Mouse (Mus musculus) liver, embryonic 13.5 days (tissue): ENCODE results near the gene Slc22a4. TPM values are rescaled to one million over a fixed set of nuclear protein-coding genes. Genes with fewer than 3 reads are reported as not detected.

Experiments
- ATAC-seq: fragments of 200-750 bp; cut with Nextera tagmentation; 2 replicates; pipeline ENCODE4 v1.8.0; 2017; ENCODE audit warnings: low read depth, mild to moderate bottlenecking, moderate number of reproducible peaks, moderate library complexity
- DNase-seq: peaks from one replicate; pipeline ENCODE4 v3.0.0; 2022
- H3K27ac ChIP-seq: fragments of 300-500 bp; sonication (generic); 2 replicates; pipeline ENCODE4 v1.5.1; 2015; ENCODE audit warnings: moderate library complexity, mild to moderate bottlenecking, inconsistent platforms
- H3K27me3 ChIP-seq: fragments of 300-500 bp; sonication (generic); 2 replicates; pipeline ENCODE4 v1.6.1; 2015; ENCODE audit warnings: mild to moderate bottlenecking, inconsistent platforms
- H3K36me3 ChIP-seq: fragments of 300-500 bp; sonication (generic); 2 replicates; pipeline ENCODE4 v1.6.1; 2015; ENCODE audit warnings: mild to moderate bottlenecking, inconsistent platforms
- H3K4me1 ChIP-seq: fragments of 300-500 bp; sonication (generic); replicated peaks from 2 replicates; pipeline ENCODE4 v1.6.1; 2015; ENCODE audit warnings: inconsistent platforms
- H3K4me2 ChIP-seq: fragments of 300-500 bp; sonication (generic); 2 replicates; pipeline ENCODE4 v1.6.1; 2015; ENCODE audit warnings: inconsistent platforms, mild to moderate bottlenecking, moderate library complexity
- H3K4me3 ChIP-seq: fragments of 300-500 bp; sonication (generic); replicated peaks from 2 replicates; pipeline ENCODE4 v1.5.1; 2015; ENCODE audit warnings: mild to moderate bottlenecking, inconsistent platforms
- H3K9ac ChIP-seq: fragments of 300-500 bp; sonication (generic); 2 replicates; pipeline ENCODE4 v1.6.1; 2015; ENCODE audit warnings: mild to moderate bottlenecking, inconsistent platforms
- H3K9me3 ChIP-seq: fragments of 300-500 bp; sonication (generic); replicated peaks from 2 replicates; pipeline ENCODE4 v1.6.1; 2016; ENCODE audit warnings: inconsistent platforms
- WGBS: fragments of 180-500 bp; shearing (Covaris S2); methylation state at CpG from one replicate; pipeline ENCODE4 v1.1.7; 2015; ENCODE audit not compliant: insufficient replicate concordance; 5-methylcytosine and 5-hydroxymethylcytosine counted together
- polyA plus RNA-seq: library from polyadenylated mRNA; unstranded; fragments of >200 nt; fragmentation: Nextera tagmentation; extraction: Ambion mirVana; gene quantifications from 2 replicates; pipeline ENCODE4 v1.2.1, GENCODE M21; 2015

The Slc22a4 gene
- polyA plus RNA-seq, 1 experiment from 2014 or later, result 33.7 TPM

- Histone ChIP-seq H3K27ac (no peak overlapping the region), H3K4me3 (no peak overlapping the region), H3K9me3 (no peaks in the 10 kb centered on the region), H3K9ac (no peak overlapping the region), H3K36me3 (no peaks in the 10 kb centered on the region), H3K4me1 (peaks cover 11% of the 10 kb centered on the region), H3K4me2 (no peak overlapping the region), H3K27me3 (peaks cover 55% of the 10 kb centered on the region)
- DNase-seq (no peak), ATAC-seq (no peak)
- 55% methylated on average over 12 of the region's 12 CpGs for WGBS
Observed at GRCm38 (mm10) chr11:54065106-54065914, 37.4 kb upstream of the Slc22a4 start.

GRCm38 (mm10) chr11:54064412-54064978 lies 36.6 kb upstream of the Slc22a4 start:
- DNase-seq (no peak), ATAC-seq (no peak)
- Histone ChIP-seq H3K36me3 (no peaks in the 10 kb centered on the region), H3K27me3 (peaks cover 47% of the 10 kb centered on the region), H3K4me3 (no peak overlapping the region), H3K9ac (no peak overlapping the region), H3K27ac (no peak overlapping the region), H3K9me3 (no peaks in the 10 kb centered on the region), H3K4me1 (peaks cover 11% of the 10 kb centered on the region), H3K4me2 (no peak overlapping the region)
- 29% methylated on average over 3 of the region's 3 CpGs for WGBS

- Histone ChIP-seq H3K4me1 (peaks cover 8% of the 10 kb centered on the region; the same call in 1 of the 2 replicates), H3K36me3 (no peaks in the 10 kb centered on the region), H3K9me3 (no peaks in the 10 kb centered on the region), H3K9ac (no peak overlapping the region), H3K27me3 (peaks cover 36% of the 10 kb centered on the region), H3K4me2 (no peak overlapping the region), H3K4me3 (no peak overlapping the region), H3K27ac (no peak overlapping the region)
- ATAC-seq (no peak), DNase-seq (no peak)
- 80% methylated on average over 10 of the region's 10 CpGs for WGBS
Observed at GRCm38 (mm10) chr11:54063472-54063775, 35.5 kb upstream of the Slc22a4 start.

GRCm38 (mm10) chr11:54062753-54063471 lies 35.0 kb upstream of the Slc22a4 start:
- no peak overlapping the region for H3K9ac ChIP-seq
- H3K4me2 ChIP-seq, result no peak overlapping the region
- no peaks in the 10 kb centered on the region for H3K9me3 ChIP-seq
- WGBS, result 67% methylated on average over 9 of the region's 9 CpGs
- H3K27ac ChIP-seq, result no peak overlapping the region
- H3K36me3 ChIP-seq, result no peaks in the 10 kb centered on the region
- H3K27me3 ChIP-seq, result peaks cover 31% of the 10 kb centered on the region
- peaks cover 6% of the 10 kb centered on the region; the same call in 1 of the 2 replicates for H3K4me1 ChIP-seq
- DNase-seq, result no peak
- no peak for ATAC-seq
- H3K4me3 ChIP-seq, result no peak overlapping the region

- 70% methylated on average over 12 of the region's 12 CpGs for WGBS
- ATAC-seq (no peak), DNase-seq (no peak)
- H3K9ac ChIP-seq, result no peak overlapping the region
- no peaks in the 10 kb centered on the region for H3K36me3 ChIP-seq
- H3K9me3 ChIP-seq, result no peaks in the 10 kb centered on the region
- H3K4me1 ChIP-seq, result peaks cover 5% of the 10 kb centered on the region; the same call in 1 of the 2 replicates
- peaks cover 24% of the 10 kb centered on the region for H3K27me3 ChIP-seq
- H3K4me3 ChIP-seq, result no peak overlapping the region
- no peak overlapping the region for H3K4me2 ChIP-seq
- H3K27ac ChIP-seq, result no peak overlapping the region
Observed at GRCm38 (mm10) chr11:54062086-54062752, 34.3 kb upstream of the Slc22a4 start.

- 55% methylated on average over 9 of the region's 9 CpGs for WGBS
- Histone ChIP-seq H3K9ac (no peak overlapping the region), H3K9me3 (no peaks in the 10 kb centered on the region), H3K4me1 (peaks cover 12% of the 10 kb centered on the region; the same call in 1 of the 2 replicates), H3K27ac (no peak overlapping the region), H3K4me3 (no peak overlapping the region), H3K36me3 (no peaks in the 10 kb centered on the region), H3K4me2 (no peak overlapping the region), H3K27me3 (peaks cover 5% of the 10 kb centered on the region)
- ATAC-seq (no peak), DNase-seq (no peak)
Observed at GRCm38 (mm10) chr11:54060316-54060715, 32.4 kb upstream of the Slc22a4 start.

GRCm38 (mm10) chr11:54059526-54059925 lies 31.6 kb upstream of the Slc22a4 start:
- no peak overlapping the region for H3K27ac ChIP-seq
- peaks cover 4% of the 10 kb centered on the region; the same call in 1 of the 2 replicates for H3K27me3 ChIP-seq
- no peak overlapping the region for H3K9ac ChIP-seq
- H3K36me3 ChIP-seq, result no peaks in the 10 kb centered on the region
- H3K9me3 ChIP-seq, result no peaks in the 10 kb centered on the region
- ATAC-seq, result no peak
- no peak overlapping the region for H3K4me2 ChIP-seq
- 64% methylated on average over 1 of the region's 1 CpGs for WGBS
- DNase-seq, result no peak
- peaks cover 10% of the 10 kb centered on the region; the same call in 1 of the 2 replicates for H3K4me1 ChIP-seq
- no peak overlapping the region for H3K4me3 ChIP-seq

GRCm38 (mm10) chr11:54058643-54059042 lies 30.8 kb upstream of the Slc22a4 start:
- Histone ChIP-seq H3K4me3 (no peak overlapping the region), H3K4me1 (peaks cover 12% of the 10 kb centered on the region), H3K9me3 (no peaks in the 10 kb centered on the region), H3K9ac (no peak overlapping the region), H3K36me3 (no peaks in the 10 kb centered on the region), H3K4me2 (no peak overlapping the region), H3K27ac (no peak overlapping the region), H3K27me3 (peaks cover 4% of the 10 kb centered on the region; the same call in 1 of the 2 replicates)
- DNase-seq (no peak), ATAC-seq (no peak)
- 54% methylated on average over 6 of the region's 6 CpGs for WGBS

GRCm38 (mm10) chr11:54058056-54058617 lies 30.2 kb upstream of the Slc22a4 start:
- H3K4me2 ChIP-seq, result no peak overlapping the region
- H3K4me1 ChIP-seq, result peaks cover 17% of the 10 kb centered on the region
- peaks cover 4% of the 10 kb centered on the region; the same call in 1 of the 2 replicates for H3K27me3 ChIP-seq
- no peaks in the 10 kb centered on the region for H3K36me3 ChIP-seq
- H3K27ac ChIP-seq, result no peak overlapping the region
- ATAC-seq, result no peak
- H3K9me3 ChIP-seq, result no peaks in the 10 kb centered on the region
- no peak overlapping the region for H3K4me3 ChIP-seq
- H3K9ac ChIP-seq, result no peak overlapping the region
- DNase-seq, result no peak
- 61% methylated on average over 10 of the region's 10 CpGs for WGBS

- H3K27ac ChIP-seq, result no peak overlapping the region
- no peak overlapping the region for H3K9ac ChIP-seq
- H3K4me2 ChIP-seq, result no peak overlapping the region
- H3K27me3 ChIP-seq, result peaks cover 4% of the 10 kb centered on the region; the same call in 1 of the 2 replicates
- DNase-seq, result no peak
- 40% methylated on average over 2 of the region's 2 CpGs for WGBS
- no peak overlapping the region for H3K4me3 ChIP-seq
- no peak for ATAC-seq
- H3K36me3 ChIP-seq, result no peaks in the 10 kb centered on the region
- peaks cover 22% of the 10 kb centered on the region for H3K4me1 ChIP-seq
- H3K9me3 ChIP-seq, result no peaks in the 10 kb centered on the region
Observed at GRCm38 (mm10) chr11:54057428-54057827, 29.5 kb upstream of the Slc22a4 start.

GRCm38 (mm10) chr11:54056132-54056531 lies 28.2 kb upstream of the Slc22a4 start:
- no peaks in the 10 kb centered on the region for H3K9me3 ChIP-seq
- no peak overlapping the region for H3K4me3 ChIP-seq
- DNase-seq, result no peak
- H3K27ac ChIP-seq, result no peak overlapping the region
- no peaks in the 10 kb centered on the region for H3K36me3 ChIP-seq
- no peak overlapping the region for H3K9ac ChIP-seq
- WGBS, result 52% methylated on average over 8 of the region's 8 CpGs
- no peak overlapping the region for H3K4me2 ChIP-seq
- H3K27me3 ChIP-seq, result no peaks in the 10 kb centered on the region; the same call in 1 of the 2 replicates
- peaks cover 22% of the 10 kb centered on the region for H3K4me1 ChIP-seq
- no peak for ATAC-seq
